Mouse (Mus musculus): ENCODE measurements around the gene Cfap100. TPM values are rescaled to one million over a fixed set of nuclear protein-coding genes. Genes with fewer than 3 reads are reported as not detected.

Gene Cfap100
- polyA plus RNA-seq (2014; fragmentation: Nextera tagmentation; extraction: Ambion mirVana): 0.62 and 0.65 TPM in 2 replicates

DNA sequence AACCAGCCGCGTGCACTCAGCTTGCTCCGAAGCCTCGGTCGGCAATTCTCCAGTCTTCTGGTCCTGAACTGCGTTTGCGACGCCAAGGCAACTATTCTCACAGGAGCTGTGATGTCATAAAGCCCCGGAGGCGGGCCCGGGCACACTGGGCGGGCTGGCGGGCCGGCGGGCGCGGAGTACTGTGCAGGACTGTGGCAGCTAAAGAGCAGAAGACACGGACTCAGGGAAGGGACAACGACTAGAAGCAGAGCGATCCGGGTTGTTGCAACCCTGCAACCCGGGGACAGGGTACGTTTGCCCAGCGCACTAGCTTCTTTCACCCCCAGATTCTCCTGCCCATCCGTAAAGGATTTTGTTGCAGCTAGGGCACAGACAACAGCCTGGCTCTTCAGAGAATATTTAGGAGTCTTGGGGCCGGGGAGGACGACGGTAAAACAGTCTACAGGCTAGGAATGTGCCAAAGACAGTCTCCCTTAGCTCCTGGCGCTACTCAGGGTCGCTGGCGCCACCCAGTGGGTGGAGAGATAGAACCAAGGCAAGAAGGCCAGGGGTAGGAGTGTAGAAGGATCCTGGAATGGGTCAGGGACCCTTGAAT, at the start of gene Cfap100:
Cfap100 (minus strand) TSS at position 418 of the 595 bp plus-strand sequence.
- H3K4me1 ChIP-seq (ENCODE audit: control insufficient read depth, insufficient read depth, low read length): 0 out of 2 replicates have a peak, but pooled peaks cover 7% of the 10 kb centered on the region
- DNase-seq (ENCODE audit: low spot score) (peak; percentile 79), ATAC-seq (ENCODE audit: low read depth) (peak; percentile 91)
- no peaks in the 10 kb centered on the region for H3K36me3 ChIP-seq (ENCODE audit: control insufficient read depth, insufficient read depth, low read length)
- H3K4me3 ChIP-seq (ENCODE audit: low read depth, low read length): peak within 1 kb of the TSS; percentile 38
- H3K9ac ChIP-seq (ENCODE audit: low read depth, low read length): peak within 1 kb of the TSS; percentile 63
- H3K27me3 ChIP-seq (replicated peaks; ENCODE audit: control insufficient read depth, insufficient read depth, low read length): no peaks in the 10 kb centered on the region
- H3K9me3 ChIP-seq (ENCODE audit: control insufficient read depth, low read length): no peaks in the 10 kb centered on the region
- WGBS: under 1% methylated on average over 26 of the region's 31 CpGs
- peak within 1 kb of the TSS; percentile 69 for H3K4me2 ChIP-seq (ENCODE audit: low read depth, low read length)
- H3K27ac ChIP-seq (replicated peaks; ENCODE audit: low read depth, low read length): no peak within 1 kb of the TSS

DNA sequence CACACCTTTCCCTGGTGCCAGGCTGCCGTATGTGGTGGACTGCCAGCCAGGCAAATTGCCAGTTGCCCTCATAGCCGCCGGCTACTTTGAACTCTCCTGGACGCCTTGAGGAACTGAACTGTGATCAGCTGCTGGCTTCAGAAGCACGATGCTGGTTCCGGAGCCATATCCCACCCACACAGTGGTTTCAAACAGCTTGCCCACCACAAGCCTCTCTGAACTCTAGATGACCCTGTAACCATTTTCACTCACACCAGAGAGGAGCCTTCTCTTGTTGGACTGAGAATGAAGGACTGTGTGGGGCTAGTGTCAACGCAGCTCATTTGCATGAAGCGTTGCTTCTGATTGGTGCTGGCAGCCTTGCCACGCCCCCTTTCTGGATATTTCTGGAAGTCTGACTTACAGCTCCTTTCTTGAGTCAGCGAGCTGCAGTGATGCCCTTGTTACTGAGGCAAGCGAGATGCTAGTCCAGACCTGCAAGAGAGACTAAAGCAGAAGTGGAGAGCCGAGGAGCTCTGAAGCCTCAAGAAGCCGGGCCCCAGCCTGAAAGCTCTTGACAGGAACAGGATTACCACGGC, 48.4 kb upstream of the Cfap100 start:
- Histone ChIP-seq H3K4me3 (ENCODE audit: low read depth, low read length) (no peak overlapping the region), H3K36me3 (ENCODE audit: control insufficient read depth, insufficient read depth, low read length) (no peaks in the 10 kb centered on the region), H3K27me3 (replicated peaks; ENCODE audit: control insufficient read depth, insufficient read depth, low read length) (no peaks in the 10 kb centered on the region), H3K9me3 (ENCODE audit: control insufficient read depth, low read length) (no peaks in the 10 kb centered on the region), H3K27ac (replicated peaks; ENCODE audit: low read depth, low read length) (no peak overlapping the region), H3K9ac (ENCODE audit: low read depth, low read length) (no peak overlapping the region), H3K4me2 (ENCODE audit: low read depth, low read length) (no peak overlapping the region), H3K4me1 (ENCODE audit: control insufficient read depth, insufficient read depth, low read length) (no peaks in the 10 kb centered on the region)
- DNase-seq (ENCODE audit: low spot score) (peak; percentile 61), ATAC-seq (ENCODE audit: low read depth) (peak; percentile 53)
- WGBS: 65% methylated on average over 14 of the region's 14 CpGs

DNA sequence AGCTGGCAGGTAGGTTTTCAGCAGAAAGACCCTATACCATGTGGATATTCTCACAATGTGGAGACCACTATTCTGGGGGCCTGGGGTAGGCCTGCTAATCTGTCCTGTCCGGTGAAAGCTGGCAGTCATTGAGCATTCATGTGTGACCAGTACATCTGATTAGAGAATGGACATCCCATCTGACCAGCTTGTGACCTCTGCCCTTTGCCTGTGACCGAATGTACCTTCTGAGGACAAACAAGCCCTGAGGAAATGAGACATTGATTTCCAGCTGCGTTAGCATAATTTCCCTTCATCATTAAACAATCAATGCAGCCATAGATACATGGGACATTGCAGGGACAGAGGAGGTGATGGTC, 47.2 kb upstream of the Cfap100 start:
- Histone ChIP-seq H3K27me3 (replicated peaks; ENCODE audit: control insufficient read depth, insufficient read depth, low read length) (no peaks in the 10 kb centered on the region), H3K9ac (ENCODE audit: low read depth, low read length) (no peak overlapping the region)
- no peak for DNase-seq (ENCODE audit: low spot score)

DNA sequence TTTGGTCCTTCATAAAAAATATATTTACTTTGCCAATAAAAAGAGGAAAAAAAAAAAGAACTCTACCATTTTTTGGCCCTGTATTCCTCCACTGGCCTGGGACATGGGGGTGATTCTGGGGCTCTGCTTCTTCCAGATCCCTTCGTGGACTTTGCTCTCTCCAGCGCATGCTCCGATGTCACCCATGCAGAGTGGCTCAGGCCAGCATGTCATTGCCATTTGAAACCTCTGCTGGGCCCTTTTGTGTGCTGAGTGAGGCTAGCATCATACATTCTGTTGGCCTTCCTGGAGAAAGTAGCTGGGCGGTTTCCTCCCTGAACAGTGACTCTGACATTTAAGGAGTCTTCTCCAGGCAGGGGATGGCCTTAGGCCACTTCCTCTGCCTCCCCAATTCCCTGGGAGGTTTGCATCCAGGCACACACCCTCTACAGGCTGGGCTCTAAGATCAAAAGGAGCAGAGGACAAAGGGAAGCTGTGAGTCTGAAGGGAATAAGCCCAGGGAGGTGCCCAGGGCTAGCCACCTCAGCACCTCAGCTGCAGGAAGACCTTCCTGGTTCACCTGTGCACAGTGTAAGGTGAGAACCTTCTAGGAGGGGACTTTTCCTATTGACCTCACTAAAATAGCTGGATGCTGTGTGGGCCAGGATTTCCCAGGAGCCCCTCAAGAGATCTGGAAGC, 46.7 kb upstream of the Cfap100 start:
- ATAC-seq (ENCODE audit: low read depth) (no peak), DNase-seq (ENCODE audit: low spot score) (no peak)
- no peaks in the 10 kb centered on the region for H3K27me3 ChIP-seq (replicated peaks; ENCODE audit: control insufficient read depth, insufficient read depth, low read length)
- peaks cover 8% of the 10 kb centered on the region for H3K4me1 ChIP-seq (ENCODE audit: control insufficient read depth, insufficient read depth, low read length)
- H3K4me3 ChIP-seq (ENCODE audit: low read depth, low read length): no peak overlapping the region
- 69% methylated on average over 4 of the region's 4 CpGs for WGBS
- no peak overlapping the region for H3K9ac ChIP-seq (ENCODE audit: low read depth, low read length)
- H3K9me3 ChIP-seq (ENCODE audit: control insufficient read depth, low read length): no peaks in the 10 kb centered on the region
- no peak overlapping the region for H3K4me2 ChIP-seq (ENCODE audit: low read depth, low read length)
- no peak overlapping the region for H3K27ac ChIP-seq (replicated peaks; ENCODE audit: low read depth, low read length)
- H3K36me3 ChIP-seq (ENCODE audit: control insufficient read depth, insufficient read depth, low read length): no peaks in the 10 kb centered on the region

More for the DNA sequence above, 47.2 kb upstream of the Cfap100 start:
- Histone ChIP-seq H3K4me1 (ENCODE audit: control insufficient read depth, insufficient read depth, low read length) (peaks cover 7% of the 10 kb centered on the region), H3K36me3 (ENCODE audit: control insufficient read depth, insufficient read depth, low read length) (no peaks in the 10 kb centered on the region), H3K27ac (replicated peaks; ENCODE audit: low read depth, low read length) (no peak overlapping the region), H3K4me2 (ENCODE audit: low read depth, low read length) (no peak overlapping the region), H3K9me3 (ENCODE audit: control insufficient read depth, low read length) (no peaks in the 10 kb centered on the region), H3K4me3 (ENCODE audit: low read depth, low read length) (no peak overlapping the region)
- no peak for ATAC-seq (ENCODE audit: low read depth)
- 66% methylated on average over 3 of the region's 3 CpGs for WGBS

DNA sequence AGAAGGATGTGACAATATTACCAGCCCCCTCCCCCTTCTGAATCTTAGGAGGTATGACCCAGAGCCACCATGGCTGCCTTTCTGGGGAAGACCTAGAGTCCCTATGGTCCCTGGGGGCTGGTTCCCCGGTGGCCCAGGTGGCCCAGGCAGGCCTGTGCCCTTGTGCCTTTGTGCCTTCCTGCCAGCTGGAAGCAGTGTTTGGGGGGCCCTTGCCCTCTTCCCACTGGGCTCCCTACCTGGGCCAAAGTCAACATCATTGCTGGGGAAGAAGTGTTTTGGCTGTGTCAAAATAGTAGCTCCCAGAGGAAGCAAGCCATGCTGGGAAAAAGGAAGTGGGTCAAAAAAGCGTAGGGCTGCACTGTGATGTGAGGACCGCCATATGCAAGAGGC, 45.8 kb upstream of the Cfap100 start:
- Histone ChIP-seq H3K4me3 (ENCODE audit: low read depth, low read length) (no peak overlapping the region), H3K4me2 (ENCODE audit: low read depth, low read length) (no peak overlapping the region), H3K27ac (replicated peaks; ENCODE audit: low read depth, low read length) (no peak overlapping the region), H3K9ac (ENCODE audit: low read depth, low read length) (no peak overlapping the region), H3K27me3 (replicated peaks; ENCODE audit: control insufficient read depth, insufficient read depth, low read length) (no peaks in the 10 kb centered on the region), H3K9me3 (ENCODE audit: control insufficient read depth, low read length) (no peaks in the 10 kb centered on the region), H3K4me1 (ENCODE audit: control insufficient read depth, insufficient read depth, low read length) (peaks cover 8% of the 10 kb centered on the region), H3K36me3 (ENCODE audit: control insufficient read depth, insufficient read depth, low read length) (no peaks in the 10 kb centered on the region)
- DNase-seq (ENCODE audit: low spot score) (no peak), ATAC-seq (ENCODE audit: low read depth) (no peak)
- 84% methylated on average over 3 of the region's 3 CpGs for WGBS

DNA sequence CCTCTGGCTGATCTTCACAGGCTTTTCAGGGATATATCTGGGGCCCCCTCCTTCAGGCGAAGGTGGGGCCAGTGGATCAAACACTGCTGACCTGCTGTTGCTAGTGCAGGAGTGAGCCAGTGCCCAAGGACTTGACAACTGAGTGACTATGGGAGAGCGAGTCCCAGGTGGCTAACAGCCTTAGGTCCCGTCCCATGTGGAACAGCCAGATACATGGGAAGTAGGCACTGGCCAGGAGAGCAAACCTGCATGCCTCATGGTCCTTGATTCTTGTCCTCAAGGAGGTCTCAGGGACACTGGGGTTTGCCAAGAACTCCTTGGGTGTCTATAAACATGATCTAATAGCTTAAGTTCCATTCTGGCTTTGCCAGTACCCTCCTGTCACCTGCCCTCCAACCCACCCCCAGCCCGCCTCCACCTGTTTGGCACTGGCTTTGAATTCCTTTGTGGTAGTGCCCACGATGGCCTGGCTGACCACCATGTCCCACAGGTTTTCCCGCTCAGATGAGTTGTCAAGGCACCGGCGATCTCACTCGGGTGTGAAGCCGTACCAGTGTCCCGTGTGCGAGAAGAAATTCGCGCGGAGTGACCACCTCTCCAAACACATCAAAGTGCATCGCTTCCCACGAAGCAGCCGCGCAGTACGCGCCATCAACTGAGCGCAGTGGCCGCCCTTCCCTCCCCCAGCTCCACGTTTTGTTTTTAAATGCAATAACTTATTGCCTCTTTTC, 45.2 kb upstream of the Cfap100 start:
- no peak for ATAC-seq (ENCODE audit: low read depth)
- Histone ChIP-seq H3K4me1 (ENCODE audit: control insufficient read depth, insufficient read depth, low read length) (peaks cover 8% of the 10 kb centered on the region), H3K4me2 (ENCODE audit: low read depth, low read length) (no peak overlapping the region), H3K36me3 (ENCODE audit: control insufficient read depth, insufficient read depth, low read length) (no peaks in the 10 kb centered on the region), H3K9me3 (ENCODE audit: control insufficient read depth, low read length) (no peaks in the 10 kb centered on the region), H3K9ac (ENCODE audit: low read depth, low read length) (no peak overlapping the region), H3K27me3 (replicated peaks; ENCODE audit: control insufficient read depth, insufficient read depth, low read length) (no peaks in the 10 kb centered on the region), H3K27ac (replicated peaks; ENCODE audit: low read depth, low read length) (no peak overlapping the region), H3K4me3 (ENCODE audit: low read depth, low read length) (no peak overlapping the region)
- WGBS: 95% methylated on average over 24 of the region's 24 CpGs
- no peak for DNase-seq (ENCODE audit: low spot score)

DNA sequence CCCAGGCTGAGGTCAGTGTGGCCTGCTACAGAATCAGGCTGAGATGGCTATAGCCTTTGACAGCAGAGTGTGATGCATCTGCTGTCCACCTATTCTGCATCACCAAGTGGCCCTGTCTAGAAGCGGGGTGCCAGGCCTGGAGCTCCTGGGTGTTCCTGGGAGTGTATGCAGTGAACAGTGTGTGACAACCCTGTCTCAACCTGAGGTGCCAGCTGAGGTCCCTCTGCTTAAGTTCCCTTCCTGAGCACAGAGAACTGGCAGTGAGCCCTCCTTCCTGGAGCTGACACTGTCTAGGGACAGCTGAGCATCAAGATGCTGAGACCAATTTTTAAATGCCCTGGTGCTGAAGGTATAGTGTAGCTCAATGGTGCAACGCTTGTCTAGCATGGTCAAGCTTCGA, 44.1 kb upstream of the Cfap100 start:
- Histone ChIP-seq H3K4me3 (ENCODE audit: low read depth, low read length) (no peak overlapping the region), H3K9ac (ENCODE audit: low read depth, low read length) (no peak overlapping the region), H3K4me2 (ENCODE audit: low read depth, low read length) (no peak overlapping the region), H3K4me1 (ENCODE audit: control insufficient read depth, insufficient read depth, low read length) (peaks cover 8% of the 10 kb centered on the region), H3K9me3 (ENCODE audit: control insufficient read depth, low read length) (no peaks in the 10 kb centered on the region), H3K27ac (replicated peaks; ENCODE audit: low read depth, low read length) (no peak overlapping the region), H3K27me3 (replicated peaks; ENCODE audit: control insufficient read depth, insufficient read depth, low read length) (no peaks in the 10 kb centered on the region), H3K36me3 (ENCODE audit: control insufficient read depth, insufficient read depth, low read length) (no peaks in the 10 kb centered on the region)
- 94% methylated on average over 3 of the region's 3 CpGs for WGBS
- no peak for ATAC-seq (ENCODE audit: low read depth)
- no peak for DNase-seq (ENCODE audit: low spot score)

DNA sequence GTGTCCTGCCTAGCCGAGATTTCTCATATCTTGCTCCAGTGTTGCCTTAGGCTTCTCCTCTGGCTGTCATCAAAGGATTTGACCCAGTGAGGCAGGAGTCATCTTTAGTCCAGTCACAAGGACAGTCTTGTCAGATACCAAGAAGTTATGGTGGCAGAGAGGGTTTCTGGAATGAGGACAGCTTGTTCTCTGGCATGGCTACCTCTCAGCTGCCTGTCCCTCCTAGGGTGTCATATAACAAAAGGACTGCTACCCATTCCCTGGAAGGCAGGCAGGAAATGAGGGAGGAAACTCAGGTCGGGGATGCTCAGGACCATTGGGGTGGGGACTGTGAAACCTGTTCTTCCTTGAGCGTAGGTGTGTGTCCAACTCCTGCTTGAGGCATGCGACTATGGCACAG, 43.5 kb upstream of the Cfap100 start:
- Histone ChIP-seq H3K27me3 (replicated peaks; ENCODE audit: control insufficient read depth, insufficient read depth, low read length) (no peaks in the 10 kb centered on the region), H3K27ac (replicated peaks; ENCODE audit: low read depth, low read length) (no peak overlapping the region), H3K4me3 (ENCODE audit: low read depth, low read length) (no peak overlapping the region), H3K9me3 (ENCODE audit: control insufficient read depth, low read length) (no peaks in the 10 kb centered on the region), H3K9ac (ENCODE audit: low read depth, low read length) (no peak overlapping the region), H3K4me1 (ENCODE audit: control insufficient read depth, insufficient read depth, low read length) (peaks cover 8% of the 10 kb centered on the region), H3K36me3 (ENCODE audit: control insufficient read depth, insufficient read depth, low read length) (no peaks in the 10 kb centered on the region), H3K4me2 (ENCODE audit: low read depth, low read length) (no peak overlapping the region)
- no peak for DNase-seq (ENCODE audit: low spot score)
- 69% methylated on average over 4 of the region's 4 CpGs for WGBS
- ATAC-seq (ENCODE audit: low read depth): no peak

All from embryonic facial prominence, embryonic 14.5 days (tissue).